Mouse (Mus musculus) forebrain, embryonic 14.5 days (tissue): Measurements from ENCODE around the gene 1700001K19Rik. TPM values are rescaled to one million over a fixed set of nuclear protein-coding genes. Genes with fewer than 3 reads are reported as not detected.
"Not testable (repeated sequence)": the region's sequence is repeated elsewhere in the genome, so short reads cannot be mapped to it uniquely, and the experiment has no call there.

Experiments used
- ATAC-seq: fragments of 200-750 bp; cut with Nextera tagmentation; 2 replicates; pipeline ENCODE4 v1.8.0; 2017; ENCODE audit warnings: mild to moderate bottlenecking, moderate library complexity
- DNase-seq: peaks from one replicate; pipeline ENCODE4 v3.0.0-alpha.2; 2015; ENCODE audit warnings: low spot score
- H3K27ac ChIP-seq: fragments of 300-500 bp; sonication (generic); 2 replicates; pipeline ENCODE4 v1.5.1; 2014; ENCODE audit warnings: low read depth, mild to moderate bottlenecking, control low read depth, low read length, moderate library complexity
- H3K27me3 ChIP-seq: fragments of 300-500 bp; sonication (generic); replicated peaks from 2 replicates; pipeline ENCODE4 v1.6.1; 2014; ENCODE audit warnings: low read length, control low read depth, mixed read lengths; ENCODE audit not compliant: control insufficient read depth, insufficient read depth
- H3K36me3 ChIP-seq: fragments of 300-500 bp; sonication (generic); 2 replicates; pipeline ENCODE4 v1.6.1; 2014; ENCODE audit warnings: low read length, control low read depth; ENCODE audit not compliant: control insufficient read depth, insufficient read depth
- H3K4me1 ChIP-seq: fragments of 300-500 bp; sonication (generic); 2 replicates; pipeline ENCODE4 v1.6.1; 2014; ENCODE audit warnings: antibody characterized with exemption, low read length, control low read depth; ENCODE audit not compliant: control insufficient read depth, insufficient read depth
- H3K4me2 ChIP-seq: fragments of 300-500 bp; sonication (generic); 2 replicates; pipeline ENCODE4 v1.6.1; 2014; ENCODE audit warnings: mild to moderate bottlenecking, control low read depth, low read length
- H3K4me3 ChIP-seq: fragments of 300-500 bp; sonication (generic); 2 replicates; pipeline ENCODE4 v1.5.1; 2014; ENCODE audit warnings: low read depth, low read length, control low read depth
- H3K9ac ChIP-seq: fragments of 300-500 bp; sonication (generic); 2 replicates; pipeline ENCODE4 v1.6.1; 2014; ENCODE audit warnings: mild to moderate bottlenecking, low read length, control low read depth, moderate library complexity
- H3K9me3 ChIP-seq: fragments of 300-500 bp; sonication (generic); replicated peaks from 2 replicates; pipeline ENCODE4 v1.6.1; 2016; ENCODE audit warnings: low read length, control low read depth, mixed read lengths; ENCODE audit not compliant: control insufficient read depth
- WGBS: fragments of 180-500 bp; shearing (Covaris S2); extraction: QIAGEN DNeasy Blood & Tissue Kit; methylation state at CpG from one replicate; pipeline ENCODE4 v1.1.7; 2014; 5-methylcytosine and 5-hydroxymethylcytosine counted together
- polyA plus RNA-seq: library from polyadenylated mRNA; unstranded; fragments of >200 nt; fragmentation: Nextera tagmentation; extraction: Ambion mirVana; gene quantifications from 2 replicates; pipeline ENCODE4 v1.2.1, GENCODE M21; 2014

The 1700001K19Rik gene
- polyA plus RNA-seq, 1 experiment from 2014 or later: not detected

GRCm38 (mm10) chr12:110698080-110698479 is 15.7 kb upstream of the 1700001K19Rik start:
- Histone ChIP-seq H3K4me3 (no peak overlapping the region), H3K4me2 (no peak overlapping the region), H3K27me3 (no peaks in the 10 kb centered on the region), H3K9me3 (no peaks in the 10 kb centered on the region), H3K9ac (no peak overlapping the region), H3K36me3 (peaks cover 17% of the 10 kb centered on the region), H3K4me1 (peaks cover 11% of the 10 kb centered on the region), H3K27ac (no peak overlapping the region)
- 89% methylated on average over 1 of the region's 1 CpGs for WGBS
- ATAC-seq (no peak), DNase-seq (no peak)

- no peak overlapping the region for H3K9ac ChIP-seq
- peaks cover 23% of the 10 kb centered on the region for H3K36me3 ChIP-seq
- H3K27ac ChIP-seq: no peak overlapping the region
- H3K4me3 ChIP-seq: no peak overlapping the region
- H3K4me1 ChIP-seq: peaks cover 11% of the 10 kb centered on the region
- no peaks in the 10 kb centered on the region for H3K9me3 ChIP-seq
- ATAC-seq (no peak), DNase-seq (no peak)
- H3K4me2 ChIP-seq: no peak overlapping the region
- no peaks in the 10 kb centered on the region for H3K27me3 ChIP-seq
- WGBS: 66% methylated on average over 5 of the region's 5 CpGs
These were observed 15.0 kb upstream of the 1700001K19Rik start for GRCm38 (mm10) chr12:110697457-110697856.

- no peak for DNase-seq
- H3K4me1 ChIP-seq: peaks cover 11% of the 10 kb centered on the region
- H3K9me3 ChIP-seq: no peaks in the 10 kb centered on the region
- H3K27me3 ChIP-seq: no peaks in the 10 kb centered on the region
- peak overlapping the region; percentile 81; the same call in 1 of the 2 replicates for H3K27ac ChIP-seq
- H3K9ac ChIP-seq: peak overlapping the region; percentile 80
- 46% methylated on average over 9 of the region's 9 CpGs for WGBS
- peak overlapping the region; percentile 80 for H3K4me2 ChIP-seq
- H3K36me3 ChIP-seq: peaks cover 26% of the 10 kb centered on the region
- no peak; the same call in 1 of the 2 replicates for ATAC-seq
- peak overlapping the region; percentile 97 for H3K4me3 ChIP-seq
These were observed 14.6 kb upstream of the 1700001K19Rik start for GRCm38 (mm10) chr12:110696975-110697400.

- ATAC-seq: peak; percentile 97
- Histone ChIP-seq H3K9me3 (no peaks in the 10 kb centered on the region), H3K27ac (peak overlapping the region; percentile 96), H3K4me3 (peak overlapping the region; percentile 97), H3K4me2 (peak overlapping the region; percentile 80), H3K4me1 (peaks cover 11% of the 10 kb centered on the region), H3K36me3 (peaks cover 32% of the 10 kb centered on the region), H3K27me3 (no peaks in the 10 kb centered on the region), H3K9ac (peak overlapping the region; percentile 99)
- under 1% methylated on average over 84 of the region's 89 CpGs for WGBS
- DNase-seq: peak; percentile 97
These were observed 14.0 kb upstream of the 1700001K19Rik start for GRCm38 (mm10) chr12:110696173-110696974.

GRCm38 (mm10) chr12:110695676-110696171 is 13.3 kb upstream of the 1700001K19Rik start:
- Histone ChIP-seq H3K4me1 (peaks cover 11% of the 10 kb centered on the region), H3K4me2 (peak overlapping the region; percentile 59), H3K4me3 (peak overlapping the region; percentile 97), H3K36me3 (peaks cover 33% of the 10 kb centered on the region), H3K9ac (peak overlapping the region; percentile 99), H3K9me3 (no peaks in the 10 kb centered on the region), H3K27ac (peak overlapping the region; percentile 96), H3K27me3 (no peaks in the 10 kb centered on the region)
- ATAC-seq: peak; percentile 68
- DNase-seq: peak; percentile 68
- under 1% methylated on average over 46 of the region's 55 CpGs for WGBS

- H3K27ac ChIP-seq, H3K27me3 ChIP-seq, H3K4me2 ChIP-seq, ATAC-seq, H3K4me3 ChIP-seq, H3K9me3 ChIP-seq, DNase-seq, H3K9ac ChIP-seq: not testable (repeated sequence)
- WGBS: 66% methylated on average over 5 of the region's 5 CpGs
- H3K36me3 ChIP-seq: peaks cover 51% of the 10 kb centered on the region
- peaks cover 11% of the 10 kb centered on the region for H3K4me1 ChIP-seq
These were observed 11.0 kb upstream of the 1700001K19Rik start for GRCm38 (mm10) chr12:110693378-110693777.

- Histone ChIP-seq H3K27ac (no peak overlapping the region), H3K4me2 (no peak overlapping the region), H3K4me3 (no peak overlapping the region), H3K9me3 (no peaks in the 10 kb centered on the region), H3K27me3 (no peaks in the 10 kb centered on the region), H3K36me3 (peaks cover 74% of the 10 kb centered on the region), H3K9ac (no peak overlapping the region), H3K4me1 (peaks cover 8% of the 10 kb centered on the region)
- 88% methylated on average over 6 of the region's 6 CpGs for WGBS
- ATAC-seq: no peak
- DNase-seq: no peak
These were observed 7.7 kb upstream of the 1700001K19Rik start for GRCm38 (mm10) chr12:110689919-110690643.

GRCm38 (mm10) chr12:110688921-110689320 is 6.5 kb upstream of the 1700001K19Rik start:
- H3K9me3 ChIP-seq, H3K27ac ChIP-seq, H3K4me1 ChIP-seq, H3K4me2 ChIP-seq, H3K4me3 ChIP-seq, DNase-seq, ATAC-seq, H3K27me3 ChIP-seq, H3K9ac ChIP-seq: not testable (repeated sequence)
- WGBS: 98% methylated on average over 3 of the region's 3 CpGs
- peaks cover 65% of the 10 kb centered on the region for H3K36me3 ChIP-seq
